Mouse (Mus musculus): ENCODE results near the gene Tbc1d9.

DNA sequence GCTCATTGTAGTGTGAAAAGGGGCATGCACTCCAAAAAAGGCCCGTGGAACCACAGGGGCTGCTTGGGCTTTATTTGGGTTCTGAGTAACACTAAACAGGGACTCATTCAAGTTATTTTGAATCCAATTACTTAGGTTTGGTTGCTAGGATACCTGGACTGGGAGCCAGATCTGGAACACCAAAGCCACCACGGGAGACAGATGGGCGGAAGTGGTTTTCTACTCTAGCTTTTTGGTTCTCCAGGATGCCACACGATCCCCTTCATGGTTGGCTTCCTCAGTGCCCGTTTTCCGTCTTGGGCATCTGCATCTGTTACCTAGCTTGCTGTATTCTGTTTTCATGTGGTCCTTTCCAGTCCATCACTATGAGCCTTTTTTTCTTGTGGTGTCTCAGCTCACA is 30.9 kb downstream of the Tbc1d9 start:
- TF ChIP-seq CTCF (IDR thresholded peaks at IDR 0.05; ENCODE audit: borderline replicate concordance, control insufficient read depth, extremely low read depth, insufficient read depth, low read length, poor library complexity) (no peak), POLR2A (IDR thresholded peaks at IDR 0.05; ENCODE audit: control insufficient read depth, extremely low read depth, insufficient read depth, low read length, poor library complexity) (no peak)

All from thymus, adult 2 months (tissue).